Mouse (Mus musculus) stomach, postnatal 0 days (tissue): ENCODE measurements around the gene U2surp.

Experiments used
- CTCF ChIP-seq: IDR thresholded peaks from 2 replicates; pipeline ENCODE4 v1.5.1; 2016; ENCODE audit warnings: antibody characterized with exemption, low read depth, mild to moderate bottlenecking, moderate library complexity
- EP300 ChIP-seq: optimal IDR thresholded peaks from 2 replicates; pipeline ENCODE3; 2016; ENCODE audit warnings: antibody characterized with exemption

GRCm38 (mm10) chr9:95412047-95412446 is 99.7 kb downstream of the U2surp start:
- TF ChIP-seq CTCF (no peak), EP300 (no peak)
